ENCODE assay signal across 24 mouse cellular contexts in the genomic region with DNA sequence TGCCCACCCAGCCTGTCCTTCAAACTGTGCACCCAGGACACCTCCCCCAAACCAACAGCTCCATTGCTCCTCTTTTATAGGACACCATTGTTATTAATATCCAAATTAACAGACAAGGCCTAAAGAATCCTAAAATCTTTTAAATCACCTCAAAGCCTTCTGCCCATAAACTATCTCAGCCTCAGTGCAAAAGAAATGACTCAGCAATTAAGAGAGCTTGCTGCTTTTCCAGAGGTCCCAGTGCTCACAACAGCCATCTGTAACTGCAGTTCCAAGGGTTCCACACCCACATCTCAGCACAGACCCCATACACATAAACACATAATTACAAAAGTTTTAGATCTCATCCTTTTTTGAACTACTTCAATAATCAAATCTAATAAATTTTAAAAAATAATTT. TPM values are rescaled to one million over a fixed set of nuclear protein-coding genes. Genes with fewer than 3 reads are reported as not detected.
DNase-seq lines count a peak whose midpoint lies in the region; ATAC-seq and TF ChIP-seq lines count a peak whose summit lies in the region.
"Had no signal": no experiment of that assay in that cellular context is flagged by ENCODE, and none has a peak within 500 bp of the region (broad histone marks: within the 10 kb centered on the region; RNA-seq: fewer than 3 reads in every experiment).

No protein-coding gene starts in this region.

- no peak for TF ChIP-seq POLR2A in CH12.LX (IDR thresholded peaks at IDR 0.05; ENCODE audit: low read depth, low read length)

- H3K4me2 ChIP-seq in CH12.LX (ENCODE audit: insufficient read depth, low read depth, poor library complexity, severe bottlenecking): no peak overlapping the region
- H3K4me2 ChIP-seq: forebrain, embryonic 12.5 days; forebrain, embryonic 15.5 days; heart, embryonic 13.5 days; hindbrain, embryonic 12.5 days; hindbrain, embryonic 15.5 days had no signal

- intact Hi-C loops in heart, postnatal 25 days (cut with DNase I): no loop called here

- DNase-seq in heart, adult 11 months: peak; percentile 24
- no peak for DNase-seq in heart, postnatal 25 days (ENCODE audit: low spot score)
- no peak for DNase-seq in CH12.LX (ENCODE audit: extremely low read depth)
- DNase-seq in G1E (ENCODE audit: low spot score): no peak
- no peak for DNase-seq in layer of hippocampus, adult 2 months (ENCODE audit: low spot score in 2 of 2)
- DNase-seq in right cerebral cortex, postnatal 36 days (ENCODE audit: low spot score in 2 of 2): no peak
- DNase-seq: adrenal gland, adult 8-10 months; adrenal gland, postnatal 36 days; B cell, adult 2 months; cerebellum, adult 18-20 months; cerebellum, adult 9-10 months; cerebellum, postnatal 14 days; gastrocnemius, postnatal 14 days; heart, adult 2 months; heart, postnatal 14 days had no signal

- peaks cover 17 to 61% of the 10 kb centered on the region in 2 experiments for H3K4me1 ChIP-seq in CH12.LX (ENCODE audit: control insufficient read depth in 1 of 2, insufficient read depth in 2 of 2)
- peaks cover 67% of the 10 kb centered on the region for H3K4me1 ChIP-seq in G1E (ENCODE audit: insufficient read depth, low read depth, low read length)
- H3K4me1 ChIP-seq: forebrain, embryonic 12.5 days; forebrain, embryonic 15.5 days; hindbrain, embryonic 12.5 days; hindbrain, embryonic 15.5 days had no signal

- dilution Hi-C loops in CH12.LX (cut with MboI; ENCODE audit: extremely low pct_ligation_motif_present, extremely low pct_unique_long_range_greater_than_20kb, low sequenced_read_pairs): no loop called here

- H3K36me3 ChIP-seq in CH12.LX (replicated peaks in 1 of 2; ENCODE audit: control insufficient read depth in 1 of 2, insufficient read depth in 1 of 2, low read length in 1 of 2): peaks cover 0 to 7% of the 10 kb centered on the region in 2 experiments
- peaks cover 31% of the 10 kb centered on the region for H3K36me3 ChIP-seq in G1E (replicated peaks)
- H3K36me3 ChIP-seq: forebrain, embryonic 12.5 days; forebrain, embryonic 15.5 days; heart, embryonic 10.5 days; heart, embryonic 13.5 days; hindbrain, embryonic 12.5 days; hindbrain, embryonic 15.5 days had no signal

- H3K27me3 ChIP-seq in CH12.LX (replicated peaks): no peaks in the 10 kb centered on the region
- H3K27me3 ChIP-seq in G1E (ENCODE audit: insufficient read depth, low read length): no peaks in the 10 kb centered on the region
- H3K27me3 ChIP-seq: forebrain, embryonic 12.5 days; forebrain, embryonic 15.5 days; heart, embryonic 13.5 days; hindbrain, embryonic 12.5 days; hindbrain, embryonic 15.5 days had no signal

- no peak overlapping the region for H3K9ac ChIP-seq in CH12.LX (ENCODE audit: insufficient read depth, low read depth)
- H3K9ac ChIP-seq: forebrain, embryonic 12.5 days; forebrain, embryonic 15.5 days; heart, embryonic 13.5 days; hindbrain, embryonic 12.5 days; hindbrain, embryonic 15.5 days had no signal

- ATAC-seq in G1E (ENCODE audit: extremely low read depth, insufficient number of reproducible peaks, low FRiP score, poor library complexity, severe bottlenecking): peak; percentile 16; the same call in 1 of the 2 replicates
- ATAC-seq in erythroblast, adult 5-6 weeks (replicated peaks; ENCODE audit: low FRiP score, poor library complexity, severe bottlenecking): peak; percentile 67
- ATAC-seq: activated CD4-positive, CD25-positive, alpha-beta regulatory T cell, adult 4 months; forebrain, embryonic 15.5 days; intestine, postnatal 0 days had no signal

- TF ChIP-seq RAD21 in CH12.LX (IDR thresholded peaks at IDR 0.05; ENCODE audit: low read depth, low read length): no peak

- in situ Hi-C loops in CH12.LX (cut with MboI; ENCODE audit: low pct_ligation_motif_present, low pct_unique_long_range_greater_than_20kb, low sequenced_read_pairs): no loop called here

- H3K79me2 ChIP-seq in CH12.LX (replicated peaks; ENCODE audit: control insufficient read depth, extremely low read depth, insufficient read depth, poor library complexity, severe bottlenecking): peaks cover 7% of the 10 kb centered on the region

- H3K4me3 ChIP-seq in CH12.LX (replicated peaks in 1 of 3; ENCODE audit: low read depth in 2 of 3, low read length in 2 of 3, poor library complexity in 1 of 3) (no peak overlapping the region), G1E (ENCODE audit: low read depth, low read length) (no peak overlapping the region)
- H3K4me3 ChIP-seq in layer of hippocampus, adult 2 months: no peak overlapping the region
- H3K4me3 ChIP-seq: forebrain, embryonic 12.5 days; forebrain, embryonic 15.5 days; heart, adult 2 months; heart, embryonic 10.5 days; heart, embryonic 13.5 days; hindbrain, embryonic 12.5 days; hindbrain, embryonic 15.5 days had no signal

- TF ChIP-seq CTCF in CH12.LX (conservative IDR thresholded peaks at IDR 0.05 in 1 of 2, IDR thresholded peaks at IDR 0.05 in 1 of 2; ENCODE audit: low read depth in 2 of 2, low read length in 2 of 2): no peak
- no peak for TF ChIP-seq CTCF in G1E (IDR thresholded peaks at IDR 0.05; ENCODE audit: low read depth, low read length)
- TF ChIP-seq CTCF in layer of hippocampus, adult 2 months (conservative IDR thresholded peaks at IDR 0.05): no peak

- TF ChIP-seq EP300 in CH12.LX (IDR thresholded peaks at IDR 0.05; ENCODE audit: low read length): no peak

- H3K9me3 ChIP-seq in CH12.LX (replicated peaks; ENCODE audit: low read length) (no peaks in the 10 kb centered on the region), G1E (replicated peaks) (no peaks in the 10 kb centered on the region)
- H3K9me3 ChIP-seq: forebrain, embryonic 12.5 days; forebrain, embryonic 15.5 days; heart, embryonic 10.5 days; heart, embryonic 13.5 days; hindbrain, embryonic 12.5 days; hindbrain, embryonic 15.5 days had no signal

- no peak overlapping the region for H3K27ac ChIP-seq in CH12.LX (ENCODE audit: insufficient read depth, low read depth)
- H3K27ac ChIP-seq in layer of hippocampus, adult 2 months: no peak overlapping the region
- H3K27ac ChIP-seq: forebrain, embryonic 12.5 days; forebrain, embryonic 15.5 days; heart, embryonic 10.5 days; heart, embryonic 13.5 days; hindbrain, embryonic 12.5 days; hindbrain, embryonic 15.5 days had no signal

TF ChIP-seq in CH12.LX, 34 proteins besides CTCF, POLR2A, EP300 and RAD21:
- TF ChIP-seq CHD1 (IDR thresholded peaks at IDR 0.05; ENCODE audit: low read depth, low read length) (no peak), MAFK (IDR thresholded peaks at IDR 0.05; ENCODE audit: insufficient replicate concordance, low read length) (peak; percentile 62; the same call in 1 of the 2 replicates)

RNA-seq across cellular contexts. Expression of gene Jak1, which starts 13.1 kb away (rescaled TPM):
- 10 to 100 TPM; 82.4 to 86.7 TPM for total RNA-seq in heart, postnatal 25 days (2021)
- 26.9 and 28.6 TPM in 2 replicates for total RNA-seq in CH12.LX (2012; rRNA removed)
- total RNA-seq in CH12.LX (2014; rRNA removed): 33.3 and 33.9 TPM in 2 replicates
- 45.2 and 51.4 TPM in 2 replicates for polyA plus RNA-seq in CH12.LX (2012; ENCODE audit: insufficient read length, low read depth)
- total RNA-seq in G1E (2014; fragmentation: Nextera tagmentation): 102 and 129 TPM in 2 replicates
- total RNA-seq in G1E (2017): 71.6 and 89.5 TPM in 2 replicates
- 253 and 263 TPM in 2 replicates for polyA plus RNA-seq in G1E (2012)
- total RNA-seq in erythroblast, adult 5-6 weeks (2015; ENCODE audit: low replicate concordance): 84.9 and 102 TPM in 2 replicates
- total RNA-seq in erythroblast, adult 5-6 weeks (2017; ENCODE audit: low replicate concordance): 85.2 and 101 TPM in 2 replicates
- 100 to 1,000 TPM; 124 to 128 TPM for total RNA-seq in layer of hippocampus, adult 2 months (2021)
